Comparison of ENCODE assay signal across 26 mouse cellular contexts in genomic region chr2:35477999-35478811, GRCm38 (mm10). TPM values are rescaled to one million over a fixed set of nuclear protein-coding genes. Genes with fewer than 3 reads are reported as not detected.
DNase-seq lines count a peak whose midpoint lies in the region; ATAC-seq lines count a peak whose summit lies in the region.
"Had no signal": no experiment of that assay in that cellular context is flagged by ENCODE, and none has a peak within 500 bp of the region (broad histone marks: within the 10 kb centered on the region; RNA-seq: fewer than 3 reads in every experiment).

No protein-coding gene starts in this region.

- 61% methylated on average over 10 of the region's 10 CpGs for WGBS in heart, embryonic 13.5 days
- WGBS in macrophage (ENCODE audit: missing documents) = 70% methylated on average over 10 of the region's 10 CpGs
- 81% methylated on average over 10 of the region's 10 CpGs for WGBS in liver, embryonic 11.5 days

- no peak overlapping the region for H3K4me2 ChIP-seq in heart, embryonic 13.5 days
- no peak overlapping the region for H3K4me2 ChIP-seq in liver, embryonic 11.5 days
- H3K4me2 ChIP-seq: hindbrain, embryonic 13.5 days; liver, embryonic 13.5 days; midbrain, embryonic 13.5 days had no signal

- H3K79me2 ChIP-seq in macrophage (ENCODE audit: inconsistent target) = no peaks in the 10 kb centered on the region

- no peaks in the 10 kb centered on the region for H3K36me3 ChIP-seq in heart, embryonic 13.5 days
- no peaks in the 10 kb centered on the region for H3K36me3 ChIP-seq in macrophage (ENCODE audit: inconsistent target)
- H3K36me3 ChIP-seq in liver, embryonic 11.5 days (ENCODE audit: control insufficient read depth, insufficient read depth, low read length) = no peaks in the 10 kb centered on the region
- H3K36me3 ChIP-seq: G1E; hindbrain, embryonic 13.5 days; liver, embryonic 13.5 days; midbrain, embryonic 13.5 days had no signal

- H3K27ac ChIP-seq in heart, embryonic 13.5 days (replicated peaks) = peak overlapping the region; percentile 37; the same call in 1 of the 2 replicates
- H3K27ac ChIP-seq in macrophage = peak overlapping the region; percentile 74
- no peak overlapping the region for H3K27ac ChIP-seq in liver, embryonic 11.5 days (ENCODE audit: low read depth, low read length)
- H3K27ac ChIP-seq: hindbrain, embryonic 13.5 days; liver, embryonic 13.5 days; midbrain, embryonic 13.5 days had no signal

- no peak for ATAC-seq in heart, embryonic 13.5 days (ENCODE audit: extremely low read depth, insufficient number of reproducible peaks, low FRiP score, low TSS enrichment)
- ATAC-seq in liver, embryonic 11.5 days (replicated peaks; ENCODE audit: low FRiP score) = no peak
- ATAC-seq: lung, postnatal 0 days; midbrain, embryonic 13.5 days had no signal

- no peaks in the 10 kb centered on the region for H3K9me3 ChIP-seq in heart, embryonic 13.5 days
- no peaks in the 10 kb centered on the region for H3K9me3 ChIP-seq in liver, embryonic 11.5 days (ENCODE audit: control insufficient read depth, low read length)
- H3K9me3 ChIP-seq: G1E; hindbrain, embryonic 13.5 days; liver, embryonic 13.5 days; midbrain, embryonic 13.5 days had no signal

- no peaks in the 10 kb centered on the region for H3K27me3 ChIP-seq in heart, embryonic 13.5 days (replicated peaks)
- no peaks in the 10 kb centered on the region for H3K27me3 ChIP-seq in liver, embryonic 11.5 days (replicated peaks; ENCODE audit: control insufficient read depth, insufficient read depth, low read length)
- H3K27me3 ChIP-seq: hindbrain, embryonic 13.5 days; liver, embryonic 13.5 days; midbrain, embryonic 13.5 days had no signal

- no peak for DNase-seq in heart, adult 9 months (ENCODE audit: low spot score in 2 of 2)
- DNase-seq in 416B (ENCODE audit: low read depth) (peak; percentile 76), adipocyte (ENCODE audit: low spot score) (peak; percentile 72)
- DNase-seq in liver, embryonic 11.5 days (ENCODE audit: low spot score) = no peak
- DNase-seq in yolk sac, embryonic 10.5 days (ENCODE audit: low spot score) = no peak
- DNase-seq in adrenal gland, postnatal 4 days (ENCODE audit: low spot score in 2 of 2) = no peak
- DNase-seq: adrenal gland, adult 2 months; adrenal gland, postnatal 36 days; cerebellum, adult 8-10 months; cerebellum, postnatal 25 days; heart, postnatal 36 days; kidney, adult 11 months; kidney, postnatal 36 days; left cerebral cortex, postnatal 4 days; liver, embryonic 13.5 days; lung, adult 18-20 months; lung, postnatal 4 days; spleen, adult 18-20 months; thymus, postnatal 14 days had no signal

- no peak overlapping the region for H3K9ac ChIP-seq in heart, embryonic 13.5 days
- H3K9ac ChIP-seq in liver, embryonic 11.5 days (ENCODE audit: low read depth, low read length) = no peak overlapping the region
- H3K9ac ChIP-seq: forebrain, postnatal 0 days; hindbrain, embryonic 13.5 days; liver, embryonic 13.5 days; midbrain, embryonic 13.5 days had no signal

- peaks cover 31% of the 10 kb centered on the region for H3K4me1 ChIP-seq in heart, embryonic 13.5 days
- peaks cover 20% of the 10 kb centered on the region for H3K4me1 ChIP-seq in liver, embryonic 11.5 days (replicated peaks; ENCODE audit: control insufficient read depth, insufficient read depth, low read length)

- H3K4me3 ChIP-seq in heart, embryonic 13.5 days = no peak overlapping the region
- H3K4me3 ChIP-seq in macrophage (ENCODE audit: inconsistent target) = no peak overlapping the region
- H3K4me3 ChIP-seq in liver, embryonic 11.5 days (ENCODE audit: low read depth, low read length) = no peak overlapping the region
- H3K4me3 ChIP-seq: hindbrain, embryonic 13.5 days; liver, embryonic 13.5 days; midbrain, embryonic 13.5 days had no signal

RNA-seq across cellular contexts. Expression of gene Ggta1, which starts 15.2 kb away (rescaled TPM):
- 30.9 and 32.5 TPM in 2 replicates for polyA plus RNA-seq in heart, embryonic 13.5 days (2015; fragmentation: Nextera tagmentation; extraction: Ambion mirVana)
- total RNA-seq in macrophage (2018; cell fraction: chromatin; rRNA removed) = 100 to 1,000 TPM in 6 of 26 experiments, 10 to 100 TPM in 19, 1 to 10 TPM in 1; 9.2 to 143 (median 58.4) TPM
- total RNA-seq in macrophage (2018; cell fraction: cytosol; rRNA removed) = 100 to 1,000 TPM in 11 of 26 experiments, 10 to 100 TPM in 15; 40.1 to 135 (median 81.6) TPM
- 100 to 1,000 TPM in 11 of 26 experiments, 10 to 100 TPM in 15; 38.3 to 241 (median 91.4) TPM for total RNA-seq in macrophage (2018; cell fraction: nucleus; rRNA removed)
- polyA plus RNA-seq in macrophage (2018) = 86.0 to 211 TPM (median 135 TPM) in 3 replicates
- polyA plus RNA-seq in liver, embryonic 11.5 days (2014; fragmentation: Nextera tagmentation; extraction: Ambion mirVana) = 18.6 and 19.5 TPM in 2 replicates
- 10 to 100 TPM; 15.0 to 15.4 TPM for total RNA-seq in adrenal gland, postnatal 4 days (2021)

Comparison
In these comparisons a context has a peak if more than half of its experiments do, and no peak if none do; other contexts are left out.
1. DNase-seq: peak in 416B (single experiment) and adipocyte (single experiment); none in heart, adult 9 months (0 of 2), liver, embryonic 11.5 days (single experiment), yolk sac, embryonic 10.5 days (single experiment) and adrenal gland, postnatal 4 days (0 of 2).